Mouse (Mus musculus) B cell, adult (primary cell): ENCODE results near the gene Mtus2. TPM values are rescaled to one million over a fixed set of nuclear protein-coding genes. Genes with fewer than 3 reads are reported as not detected.

Experiments used
- total RNA-seq: library from RNA; stranded (reverse); gene quantifications from 4 replicates; pipeline ENCODE4 v1.2.4, GENCODE M21; 2023; ENCODE audit not compliant: inconsistent age

Gene Mtus2
- 0.15 to 0.30 TPM (median 0.19 TPM) in 3 of 4 replicates, not detected in the other for total RNA-seq

DNA sequence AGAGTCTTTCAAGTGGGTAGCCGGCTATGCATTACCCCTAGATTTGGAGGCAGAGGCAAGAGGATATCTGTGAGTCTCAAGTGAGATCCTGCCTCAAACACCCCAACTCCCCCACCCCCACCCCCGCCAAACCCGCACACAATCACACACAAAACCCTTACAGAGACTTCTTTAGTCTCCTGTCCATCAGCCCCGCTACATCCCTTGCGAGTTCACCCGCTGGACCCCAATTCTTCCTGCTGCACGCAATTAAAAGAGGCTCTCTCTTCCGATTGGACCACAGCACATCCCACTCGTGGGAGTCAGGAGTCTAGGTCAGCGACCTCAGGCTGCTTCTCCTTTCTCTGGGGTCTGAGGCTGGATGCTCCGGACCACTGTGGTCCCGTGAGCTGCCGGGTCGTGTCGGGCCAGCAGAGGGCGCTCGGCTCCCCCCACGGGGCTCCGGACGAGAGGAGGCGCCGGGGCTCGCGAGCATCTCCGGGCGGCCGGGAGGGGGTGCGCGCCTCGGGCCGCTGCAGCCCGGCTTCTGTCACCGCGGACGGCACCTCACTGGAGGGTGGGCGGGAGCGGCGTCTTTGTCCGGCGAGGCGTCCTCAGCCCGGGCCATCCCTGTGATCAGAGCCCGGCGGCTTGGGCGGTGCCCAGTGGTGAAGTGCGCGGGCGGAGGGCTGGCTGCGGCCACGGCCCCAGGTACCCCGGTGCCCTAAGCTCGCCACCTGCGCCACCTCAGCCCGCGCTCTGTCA, at the start of gene Mtus2:
Gene Mtus2 (plus strand): TSS at position 500 of the 744 bp plus-strand sequence.

Other genes with a start within 250 kb of the Mtus2 start
- gene Flt1, start 231.3 kb upstream of the Mtus2 start, total RNA-seq = 0.09 TPM in 1 of 4 replicates, not detected in the others
- gene Pomp, start 96.9 kb upstream of the Mtus2 start, total RNA-seq = 66.6 to 83.7 TPM (median 77.6 TPM) in 4 replicates
- gene Slc46a3, start 62.5 kb upstream of the Mtus2 start, total RNA-seq = 19.4 to 23.2 TPM (median 19.8 TPM) in 4 replicates